Mouse (Mus musculus): ENCODE data around the gene Cntrl. TPM values are rescaled to one million over a fixed set of nuclear protein-coding genes. Genes with fewer than 3 reads are reported as not detected.

The Cntrl gene
- polyA plus RNA-seq, 1 experiment from 2014 or later = 21.2 TPM

DNA sequence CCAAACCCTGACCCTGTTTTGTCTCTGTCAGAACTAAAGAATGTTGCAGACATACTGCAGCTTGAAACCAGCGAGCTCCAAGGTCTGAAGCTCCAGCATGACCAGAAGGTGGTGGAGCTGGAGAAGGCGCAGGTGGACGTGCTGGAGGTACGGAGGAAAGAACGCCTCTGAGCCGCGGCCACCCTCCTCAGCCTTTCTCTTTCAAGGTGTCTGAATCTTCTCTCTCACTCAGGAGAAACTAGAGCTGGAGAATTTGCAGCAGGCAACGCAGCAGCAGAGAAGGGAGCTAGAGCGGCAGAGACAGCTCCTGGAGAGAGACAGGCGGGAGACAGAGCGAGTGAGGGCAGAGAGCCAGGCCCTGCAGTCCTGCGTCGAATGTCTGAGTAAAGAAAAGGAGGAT lies 56.1 kb downstream of the Cntrl start:
- Histone ChIP-seq H3K4me2 (replicated peaks; ENCODE audit: low read depth, low read length) (no peak overlapping the region), H3K27ac (ENCODE audit: low read length) (no peak overlapping the region), H3K4me3 (ENCODE audit: low read length) (no peak overlapping the region), H3K36me3 (ENCODE audit: insufficient read depth, low read length) (peaks cover 63% of the 10 kb centered on the region), H3K9ac (replicated peaks; ENCODE audit: low read length) (no peak overlapping the region), H3K9me3 (ENCODE audit: low read length) (no peaks in the 10 kb centered on the region), H3K27me3 (ENCODE audit: insufficient read depth, low read length) (no peaks in the 10 kb centered on the region), H3K4me1 (ENCODE audit: insufficient read depth, low read length) (no peaks in the 10 kb centered on the region)
- WGBS = 94% methylated on average over 13 of the region's 13 CpGs
- ATAC-seq (ENCODE audit: low FRiP score, low TSS enrichment) = no peak

DNA sequence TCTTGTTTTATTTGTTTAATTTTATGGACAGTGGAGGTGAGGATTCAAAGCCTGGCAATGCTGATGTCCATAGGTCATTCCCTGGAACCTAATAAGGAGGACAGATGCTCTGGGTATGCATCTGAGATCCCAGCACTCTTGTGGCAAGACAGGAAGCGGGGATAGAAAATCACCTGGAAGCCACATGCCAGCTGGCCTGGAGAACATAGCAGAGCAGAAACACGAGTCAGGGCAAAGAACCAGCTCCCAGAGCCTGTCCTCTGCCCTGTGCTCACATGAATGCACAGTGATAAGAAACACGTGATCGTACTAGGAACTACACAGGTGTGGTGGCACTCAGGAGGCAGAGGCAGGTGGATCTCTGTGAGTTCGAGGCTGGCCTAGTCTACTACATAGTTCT lies 57.5 kb downstream of the Cntrl start:
- Histone ChIP-seq H3K4me2 (replicated peaks; ENCODE audit: low read depth, low read length) (no peak overlapping the region), H3K4me3 (ENCODE audit: low read length) (no peak overlapping the region), H3K36me3 (ENCODE audit: insufficient read depth, low read length) (peaks cover 75% of the 10 kb centered on the region), H3K9me3 (ENCODE audit: low read length) (no peaks in the 10 kb centered on the region), H3K27me3 (ENCODE audit: insufficient read depth, low read length) (no peaks in the 10 kb centered on the region), H3K9ac (replicated peaks; ENCODE audit: low read length) (no peak overlapping the region), H3K27ac (ENCODE audit: low read length) (no peak overlapping the region), H3K4me1 (ENCODE audit: insufficient read depth, low read length) (no peaks in the 10 kb centered on the region)
- no peak for ATAC-seq (ENCODE audit: low FRiP score, low TSS enrichment)
- 91% methylated on average over 5 of the region's 5 CpGs for WGBS

GRCm38 (mm10) chr2:35169452-35169851 lies 60.2 kb downstream of the Cntrl start:
- H3K27ac ChIP-seq (ENCODE audit: low read length) = no peak overlapping the region
- H3K4me2 ChIP-seq (replicated peaks; ENCODE audit: low read depth, low read length) = no peak overlapping the region
- H3K4me1 ChIP-seq (ENCODE audit: insufficient read depth, low read length) = peaks cover 3% of the 10 kb centered on the region; the same call in 1 of the 2 replicates
- H3K9me3 ChIP-seq (ENCODE audit: low read length) = no peaks in the 10 kb centered on the region
- H3K4me3 ChIP-seq (ENCODE audit: low read length) = no peak overlapping the region
- no peak overlapping the region for H3K9ac ChIP-seq (replicated peaks; ENCODE audit: low read length)
- ATAC-seq (ENCODE audit: low FRiP score, low TSS enrichment) = no peak
- 80% methylated on average over 2 of the region's 2 CpGs for WGBS
- peaks cover 78% of the 10 kb centered on the region for H3K36me3 ChIP-seq (ENCODE audit: insufficient read depth, low read length)
- H3K27me3 ChIP-seq (ENCODE audit: insufficient read depth, low read length) = no peaks in the 10 kb centered on the region

DNA sequence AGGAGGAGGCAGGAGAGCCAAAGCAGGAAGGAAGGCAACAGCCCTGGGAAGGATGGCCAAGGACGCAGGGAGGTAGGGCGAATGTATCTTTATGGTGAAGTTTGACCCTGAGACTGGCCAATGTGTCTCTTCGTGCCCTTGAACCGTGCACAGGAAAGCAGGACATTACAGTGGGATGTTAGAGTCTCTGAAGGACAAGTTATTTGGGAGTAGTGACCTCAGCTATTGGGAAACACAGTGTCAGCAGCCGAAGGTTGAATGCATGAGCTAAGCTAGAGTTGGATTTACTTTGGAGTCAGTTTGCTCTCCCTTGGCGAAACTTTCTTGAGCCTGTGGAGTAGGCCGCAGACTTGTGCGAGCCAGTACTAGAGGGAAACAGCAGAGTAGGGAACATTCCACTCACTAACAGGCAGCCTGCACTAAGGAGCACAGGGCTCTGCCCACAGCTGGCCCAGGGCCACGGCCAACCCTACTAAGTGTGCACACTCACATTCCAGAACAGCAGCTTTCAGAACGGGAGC lies 62.1 kb downstream of the Cntrl start:
- H3K36me3 ChIP-seq (ENCODE audit: insufficient read depth, low read length) = peaks cover 84% of the 10 kb centered on the region
- no peaks in the 10 kb centered on the region for H3K9me3 ChIP-seq (ENCODE audit: low read length)
- no peak overlapping the region for H3K27ac ChIP-seq (ENCODE audit: low read length)
- no peak overlapping the region for H3K4me2 ChIP-seq (replicated peaks; ENCODE audit: low read depth, low read length)
- no peak overlapping the region for H3K4me3 ChIP-seq (ENCODE audit: low read length)
- peaks cover 3% of the 10 kb centered on the region; the same call in 1 of the 2 replicates for H3K4me1 ChIP-seq (ENCODE audit: insufficient read depth, low read length)
- 86% methylated on average over 10 of the region's 10 CpGs for WGBS
- H3K9ac ChIP-seq (replicated peaks; ENCODE audit: low read length) = no peak overlapping the region
- H3K27me3 ChIP-seq (ENCODE audit: insufficient read depth, low read length) = no peaks in the 10 kb centered on the region
- ATAC-seq (ENCODE audit: low FRiP score, low TSS enrichment) = no peak

- 94% methylated on average over 4 of the region's 4 CpGs for WGBS
- H3K27ac ChIP-seq (ENCODE audit: low read length) = no peak overlapping the region
- ATAC-seq (ENCODE audit: low FRiP score, low TSS enrichment) = no peak
These were observed 63.0 kb downstream of the Cntrl start for GRCm38 (mm10) chr2:35172246-35172645.

GRCm38 (mm10) chr2:35173666-35174065 lies 64.4 kb downstream of the Cntrl start:
- no peak overlapping the region for H3K4me2 ChIP-seq (replicated peaks; ENCODE audit: low read depth, low read length)
- peaks cover 3% of the 10 kb centered on the region; the same call in 1 of the 2 replicates for H3K4me1 ChIP-seq (ENCODE audit: insufficient read depth, low read length)
- peaks cover 76% of the 10 kb centered on the region for H3K36me3 ChIP-seq (ENCODE audit: insufficient read depth, low read length)
- no peaks in the 10 kb centered on the region for H3K27me3 ChIP-seq (ENCODE audit: insufficient read depth, low read length)
- no peak overlapping the region for H3K27ac ChIP-seq (ENCODE audit: low read length)
- no peak overlapping the region for H3K4me3 ChIP-seq (ENCODE audit: low read length)
- no peaks in the 10 kb centered on the region for H3K9me3 ChIP-seq (ENCODE audit: low read length)
- 84% methylated on average over 5 of the region's 5 CpGs for WGBS
- H3K9ac ChIP-seq (replicated peaks; ENCODE audit: low read length) = no peak overlapping the region
- no peak for ATAC-seq (ENCODE audit: low FRiP score, low TSS enrichment)

More at GRCm38 (mm10) chr2:35172246-35172645, 63.0 kb downstream of the Cntrl start:
- Histone ChIP-seq H3K36me3 (ENCODE audit: insufficient read depth, low read length) (peaks cover 84% of the 10 kb centered on the region), H3K9me3 (ENCODE audit: low read length) (no peaks in the 10 kb centered on the region), H3K4me1 (ENCODE audit: insufficient read depth, low read length) (peaks cover 3% of the 10 kb centered on the region; the same call in 1 of the 2 replicates), H3K9ac (replicated peaks; ENCODE audit: low read length) (no peak overlapping the region), H3K27me3 (ENCODE audit: insufficient read depth, low read length) (no peaks in the 10 kb centered on the region), H3K4me3 (ENCODE audit: low read length) (no peak overlapping the region), H3K4me2 (replicated peaks; ENCODE audit: low read depth, low read length) (no peak overlapping the region)

DNA sequence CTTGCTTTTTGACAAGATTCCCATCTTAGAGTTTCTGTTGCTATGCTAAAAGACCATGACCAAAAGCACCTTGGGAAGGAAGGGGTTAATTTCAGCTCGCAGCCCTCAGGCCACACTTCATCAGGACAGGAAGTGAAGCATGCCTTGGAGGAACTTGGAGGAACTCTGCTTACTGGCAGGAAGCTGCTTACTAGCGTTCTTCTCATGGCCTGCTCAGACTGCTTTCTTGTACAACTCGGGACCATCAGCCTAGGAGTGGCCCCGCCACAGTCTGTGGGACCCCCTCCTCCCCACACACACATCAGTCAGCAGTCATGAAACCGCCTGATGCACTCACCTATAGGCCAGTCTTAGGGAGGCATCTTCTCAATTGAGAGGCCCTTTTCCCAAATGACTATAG lies 64.8 kb downstream of the Cntrl start:
- H3K27ac ChIP-seq (ENCODE audit: low read length) = peak overlapping the region; percentile 71; the same call in 1 of the 2 replicates
- 25% methylated on average over 5 of the region's 5 CpGs for WGBS
- H3K36me3 ChIP-seq (ENCODE audit: insufficient read depth, low read length) = peaks cover 74% of the 10 kb centered on the region

DNA sequence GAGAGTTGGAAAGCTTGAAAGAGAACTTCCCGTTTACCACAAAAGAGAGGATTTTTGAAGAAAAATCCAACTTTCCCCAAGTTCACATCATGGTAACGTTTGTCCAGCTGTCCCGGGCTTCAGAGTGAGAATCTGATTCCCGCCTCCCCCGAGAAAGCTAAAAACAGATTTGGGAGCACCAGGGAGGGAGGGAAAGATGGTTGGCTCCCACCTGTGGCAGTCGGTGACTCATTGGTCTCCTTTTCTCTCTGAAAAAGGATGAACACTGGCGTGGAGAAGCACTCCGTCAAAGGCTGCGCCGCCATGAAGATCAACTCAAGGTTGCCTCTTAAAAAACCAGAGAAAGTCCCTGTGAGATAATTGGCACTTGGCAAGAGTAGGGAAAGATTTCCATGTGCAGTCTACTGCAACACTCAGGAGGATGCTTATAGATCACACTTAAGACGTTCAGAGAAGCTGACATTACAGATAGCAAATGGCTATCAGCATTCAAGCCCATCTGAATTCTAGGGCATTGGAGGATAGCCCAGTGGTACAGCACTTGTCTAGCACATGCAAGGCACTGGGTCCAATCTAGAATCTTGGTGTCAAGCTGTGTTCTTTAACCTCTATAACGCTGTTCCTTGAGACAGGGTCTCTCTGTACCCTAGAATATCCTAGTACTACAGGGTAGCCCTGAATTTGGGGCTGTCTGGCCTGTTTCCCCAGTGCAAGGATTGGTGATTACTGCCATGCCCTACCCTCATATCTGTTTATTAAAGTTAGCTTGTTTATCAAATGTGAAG lies 66.2 kb downstream of the Cntrl start:
- peaks cover 3% of the 10 kb centered on the region; the same call in 1 of the 2 replicates for H3K4me1 ChIP-seq (ENCODE audit: insufficient read depth, low read length)
- H3K4me3 ChIP-seq (ENCODE audit: low read length) = no peak overlapping the region
- H3K9me3 ChIP-seq (ENCODE audit: low read length) = no peaks in the 10 kb centered on the region
- peaks cover 72% of the 10 kb centered on the region for H3K36me3 ChIP-seq (ENCODE audit: insufficient read depth, low read length)
- H3K27me3 ChIP-seq (ENCODE audit: insufficient read depth, low read length) = no peaks in the 10 kb centered on the region
- H3K9ac ChIP-seq (replicated peaks; ENCODE audit: low read length) = no peak overlapping the region
- no peak for ATAC-seq (ENCODE audit: low FRiP score, low TSS enrichment)
- no peak overlapping the region for H3K4me2 ChIP-seq (replicated peaks; ENCODE audit: low read depth, low read length)
- WGBS = 89% methylated on average over 12 of the region's 12 CpGs
- no peak overlapping the region for H3K27ac ChIP-seq (ENCODE audit: low read length)

More for the DNA sequence above, 64.8 kb downstream of the Cntrl start:
- ATAC-seq (ENCODE audit: low FRiP score, low TSS enrichment) = 0 out of 2 replicates have a peak, but pooled peaks have one; percentile 40
- Histone ChIP-seq H3K4me2 (replicated peaks; ENCODE audit: low read depth, low read length) (no peak overlapping the region), H3K4me1 (ENCODE audit: insufficient read depth, low read length) (peaks cover 3% of the 10 kb centered on the region; the same call in 1 of the 2 replicates), H3K9me3 (ENCODE audit: low read length) (no peaks in the 10 kb centered on the region), H3K9ac (replicated peaks; ENCODE audit: low read length) (no peak overlapping the region), H3K27me3 (ENCODE audit: insufficient read depth, low read length) (no peaks in the 10 kb centered on the region), H3K4me3 (ENCODE audit: low read length) (no peak overlapping the region)

DNA sequence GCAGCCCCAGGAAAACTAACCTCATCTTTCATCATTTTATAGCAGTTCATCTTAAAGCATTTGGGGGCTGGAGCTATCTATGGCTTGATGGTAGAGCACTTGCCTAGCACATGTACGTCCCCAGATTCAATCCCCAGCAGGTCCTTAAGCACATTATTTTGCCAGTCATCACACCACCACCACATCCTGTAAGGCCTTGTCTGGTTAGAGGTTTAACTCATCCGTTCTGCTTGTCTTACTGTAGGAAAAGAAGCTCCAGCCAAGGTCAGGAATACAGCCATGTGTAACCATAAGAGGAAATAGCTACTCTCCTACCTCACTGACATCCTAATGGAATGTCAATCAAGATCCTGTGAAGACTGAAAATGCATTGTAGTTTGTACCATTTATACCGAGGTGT lies 68.9 kb downstream of the Cntrl start:
- H3K9ac ChIP-seq (replicated peaks; ENCODE audit: low read length) = no peak overlapping the region
- no peaks in the 10 kb centered on the region for H3K27me3 ChIP-seq (ENCODE audit: insufficient read depth, low read length)
- no peak overlapping the region for H3K27ac ChIP-seq (ENCODE audit: low read length)
- 77% methylated on average over 3 of the region's 3 CpGs for WGBS
- no peak for ATAC-seq (ENCODE audit: low FRiP score, low TSS enrichment)
- H3K36me3 ChIP-seq (ENCODE audit: insufficient read depth, low read length) = peaks cover 64% of the 10 kb centered on the region
- H3K9me3 ChIP-seq (ENCODE audit: low read length) = no peaks in the 10 kb centered on the region
- peaks cover 3% of the 10 kb centered on the region; the same call in 1 of the 2 replicates for H3K4me1 ChIP-seq (ENCODE audit: insufficient read depth, low read length)
- no peak overlapping the region for H3K4me3 ChIP-seq (ENCODE audit: low read length)
- no peak overlapping the region for H3K4me2 ChIP-seq (replicated peaks; ENCODE audit: low read depth, low read length)

DNA sequence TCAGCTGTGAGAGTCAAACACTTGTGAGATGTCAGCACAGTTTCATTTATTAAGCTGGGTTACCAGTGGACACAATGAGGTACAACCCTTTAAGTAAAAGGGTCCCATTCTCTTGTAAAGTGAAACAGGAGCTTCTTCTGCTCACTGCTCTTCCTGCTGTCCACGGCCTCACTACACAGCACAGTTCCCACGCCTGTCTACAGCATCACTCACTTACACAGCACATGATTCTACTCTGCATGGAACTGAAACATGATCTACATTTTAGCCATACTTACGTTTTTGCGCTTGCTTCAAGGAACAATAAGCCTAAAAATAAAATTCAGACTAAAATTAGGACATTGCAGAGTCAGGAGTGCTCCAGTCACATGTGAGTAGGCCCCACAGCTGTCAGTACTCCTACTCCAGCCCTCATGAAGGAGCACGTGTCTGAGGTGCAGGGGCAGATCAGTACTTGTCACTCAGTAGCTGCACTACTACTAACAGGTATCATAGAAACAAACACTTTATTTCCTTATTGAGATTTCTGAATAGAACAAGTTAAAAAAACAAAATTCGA lies 73.9 kb downstream of the Cntrl start:
- H3K36me3 ChIP-seq (ENCODE audit: insufficient read depth, low read length) = peaks cover 39% of the 10 kb centered on the region
- no peak overlapping the region for H3K27ac ChIP-seq (ENCODE audit: low read length)
- no peak for ATAC-seq (ENCODE audit: low FRiP score, low TSS enrichment)
- H3K4me3 ChIP-seq (ENCODE audit: low read length) = no peak overlapping the region
- H3K27me3 ChIP-seq (ENCODE audit: insufficient read depth, low read length) = no peaks in the 10 kb centered on the region
- H3K4me2 ChIP-seq (replicated peaks; ENCODE audit: low read depth, low read length) = no peak overlapping the region
- no peaks in the 10 kb centered on the region for H3K9me3 ChIP-seq (ENCODE audit: low read length)
- H3K9ac ChIP-seq (replicated peaks; ENCODE audit: low read length) = no peak overlapping the region
- 77% methylated on average over 6 of the region's 6 CpGs for WGBS
- no peaks in the 10 kb centered on the region for H3K4me1 ChIP-seq (ENCODE audit: insufficient read depth, low read length)
